Mouse (Mus musculus) heart, adult 2 months (tissue): ENCODE data around the gene Ankrd9.

Experiments
- EP300 ChIP-seq: fragments of 200-500 bp; IDR thresholded peaks from 2 replicates; pipeline ENCODE4 v1.6.1; 2011; ENCODE audit warnings: low read depth, low read length, control low read depth; ENCODE audit not compliant: insufficient read depth
- POLR2A ChIP-seq: fragments of 200-500 bp; IDR thresholded peaks from 2 replicates; pipeline ENCODE4 v1.6.1; 2011; ENCODE audit warnings: mild to moderate bottlenecking, low read depth, low read length, control low read depth; ENCODE audit not compliant: insufficient read depth

DNA sequence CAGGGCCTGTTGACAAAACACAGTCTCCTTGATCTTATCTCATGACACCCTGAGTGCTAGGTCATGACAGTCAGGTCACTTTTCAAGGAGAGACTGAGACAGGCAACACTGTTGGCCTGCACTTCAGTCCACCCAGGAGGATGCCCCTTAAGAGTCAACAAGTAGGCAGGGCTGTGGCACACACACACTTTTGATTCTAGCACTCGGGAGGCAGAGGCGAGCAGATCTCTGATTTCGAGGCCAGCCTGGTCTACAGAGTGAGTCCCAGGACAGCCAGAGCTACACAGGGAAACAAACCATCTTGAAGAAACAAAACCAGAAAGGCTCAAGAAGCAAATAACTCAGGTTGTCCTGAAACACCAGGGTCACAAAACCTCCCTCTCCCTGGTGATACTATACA lies 10.6 kb upstream of the Ankrd9 start:
- no peak for TF ChIP-seq POLR2A
- TF ChIP-seq EP300: no peak
